Mouse (Mus musculus): ENCODE results near the gene Cd79b. TPM values are rescaled to one million over a fixed set of nuclear protein-coding genes. Genes with fewer than 3 reads are reported as not detected.
"Not testable (repeated sequence)": the region's sequence is repeated elsewhere in the genome, so short reads cannot be mapped to it uniquely, and the experiment has no call there.

Cd79b gene
- under 1 TPM in 2 of 4 experiments, not detected in 2; 0.26 to 0.93 TPM for total RNA-seq (2022)

DNA sequence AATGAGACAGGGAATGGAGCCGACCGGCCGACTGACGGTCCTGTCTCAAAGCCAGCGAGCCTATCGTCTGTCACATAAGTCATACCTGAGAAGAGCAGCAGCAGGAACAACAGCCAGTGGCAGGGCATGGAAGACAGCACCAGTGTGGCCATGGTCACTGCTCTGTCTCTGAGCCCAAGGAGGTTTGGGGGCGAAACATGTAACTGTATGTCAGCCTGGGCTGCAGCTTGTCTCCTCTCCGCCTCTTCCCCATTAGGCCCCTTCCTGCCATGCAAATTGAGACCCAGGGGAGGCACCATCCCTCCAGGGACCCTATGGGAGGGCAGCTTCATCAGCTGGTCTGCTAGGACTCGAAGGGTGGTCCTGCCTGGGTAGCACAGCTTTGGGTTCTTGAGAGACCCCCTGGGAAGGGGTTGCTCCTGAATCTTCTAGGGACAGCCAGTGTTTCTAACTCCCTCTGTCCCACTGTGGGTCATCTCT lies at the start of gene Cd79b:
Gene Cd79b, minus strand, starts transcription at position 430 of the 480 bp plus-strand sequence.
- DNase-seq (ENCODE audit: low spot score in 2 of 2) = no peak

DNA sequence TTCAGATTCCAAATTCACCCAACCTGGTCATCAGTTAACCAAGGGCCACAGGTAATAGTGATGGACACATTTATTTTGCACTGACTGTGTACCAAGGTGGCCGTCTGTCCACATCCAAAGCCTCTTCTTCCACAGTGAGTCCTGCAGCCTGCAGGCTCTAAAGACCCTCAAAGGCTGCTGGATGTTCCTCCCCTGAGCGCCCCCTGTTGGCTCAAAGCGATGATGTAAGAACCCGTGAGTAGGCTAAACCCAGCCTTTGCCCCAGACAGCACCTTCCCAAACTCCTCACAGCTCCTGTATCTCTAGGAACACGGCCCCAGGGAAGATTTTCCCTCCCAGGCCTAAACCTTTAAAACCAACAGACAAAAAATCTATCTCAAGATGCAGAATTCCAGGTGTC lies 44.8 kb upstream of the Cd79b start:
- DNase-seq (ENCODE audit: low spot score in 2 of 2) = no peak

DNA sequence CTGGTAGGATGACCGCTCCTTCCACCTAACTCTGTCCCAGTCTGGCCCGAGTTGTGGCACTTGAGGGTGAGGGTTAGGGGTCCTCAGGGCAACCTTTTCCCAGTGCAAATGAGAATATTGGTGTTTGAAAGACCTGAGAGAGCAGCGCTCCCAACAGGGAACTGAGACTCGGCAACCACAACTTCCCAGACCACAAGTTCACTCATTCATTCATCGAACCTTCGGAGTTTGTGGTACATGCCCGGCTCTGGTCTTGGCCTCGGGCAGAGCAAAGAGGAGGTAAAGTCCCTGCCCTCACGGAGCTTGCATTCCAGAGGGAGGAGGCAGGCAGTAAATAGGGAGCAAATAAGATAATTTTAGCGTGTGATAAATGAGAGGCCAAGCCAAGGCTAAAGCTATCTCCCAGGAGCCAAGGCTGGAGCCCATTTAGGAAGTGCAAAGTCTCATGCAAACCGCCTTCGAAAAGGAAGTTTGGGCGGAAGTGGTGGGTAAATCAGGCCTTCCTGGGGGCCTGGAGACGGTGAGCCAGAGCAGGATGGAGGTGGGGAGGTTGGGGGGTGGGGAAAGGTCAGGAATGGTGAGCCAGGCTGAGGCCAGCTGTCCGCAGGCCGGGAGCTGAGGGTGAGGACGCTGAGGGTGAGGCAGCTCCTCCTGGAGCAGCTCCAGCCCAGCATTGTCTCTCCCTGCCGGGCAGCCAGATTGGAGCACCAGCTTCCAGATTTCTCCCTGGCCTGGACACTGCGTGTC lies 41.0 kb upstream of the Cd79b start:
- DNase-seq (ENCODE audit: low spot score in 2 of 2) = no peak

DNA sequence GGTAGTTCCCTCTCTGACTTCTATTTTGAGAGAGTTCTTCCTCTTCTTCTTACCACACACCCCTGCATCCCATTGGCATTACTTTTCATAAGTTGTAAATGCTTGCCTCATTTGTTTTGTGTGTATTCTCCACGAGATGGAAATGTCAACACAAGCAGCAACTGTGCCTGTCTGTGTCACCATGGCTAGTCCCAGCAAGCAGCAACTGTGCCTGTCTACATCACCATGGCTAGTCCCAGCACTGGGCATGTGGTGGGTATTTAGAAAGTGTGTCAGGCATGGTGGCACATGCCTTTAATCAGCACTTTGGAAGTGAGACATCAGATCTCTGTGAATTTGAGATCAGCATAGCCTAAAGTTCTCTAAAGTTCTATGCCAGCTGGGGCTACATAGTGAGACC lies 39.6 kb upstream of the Cd79b start:
- DNase-seq (ENCODE audit: low spot score in 2 of 2) = no peak

DNA sequence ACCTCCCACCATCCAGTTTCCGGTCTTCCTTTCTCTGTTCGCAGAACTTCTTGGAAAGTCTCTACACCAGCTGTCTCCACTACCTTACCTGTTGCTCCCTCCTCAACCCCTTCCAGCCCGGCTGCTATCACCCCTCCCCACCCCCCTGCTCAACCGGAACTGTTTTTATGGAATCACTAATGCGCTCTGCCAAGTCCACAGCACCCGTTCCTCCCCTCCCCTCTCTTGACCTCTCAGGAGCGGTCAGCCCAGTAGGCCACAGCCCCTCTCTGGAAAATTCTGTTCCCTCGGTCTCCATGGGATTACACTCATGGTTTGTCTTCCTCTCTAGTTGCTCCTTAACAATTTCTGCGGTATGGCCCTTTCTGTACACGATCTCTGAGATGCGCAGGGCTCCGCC lies 38.6 kb upstream of the Cd79b start, which contains the start of gene Scn4a:
Gene Scn4a, minus strand, starts transcription at position 101 of the 400 bp plus-strand sequence.
- no peak for DNase-seq (ENCODE audit: low spot score in 2 of 2)

DNA sequence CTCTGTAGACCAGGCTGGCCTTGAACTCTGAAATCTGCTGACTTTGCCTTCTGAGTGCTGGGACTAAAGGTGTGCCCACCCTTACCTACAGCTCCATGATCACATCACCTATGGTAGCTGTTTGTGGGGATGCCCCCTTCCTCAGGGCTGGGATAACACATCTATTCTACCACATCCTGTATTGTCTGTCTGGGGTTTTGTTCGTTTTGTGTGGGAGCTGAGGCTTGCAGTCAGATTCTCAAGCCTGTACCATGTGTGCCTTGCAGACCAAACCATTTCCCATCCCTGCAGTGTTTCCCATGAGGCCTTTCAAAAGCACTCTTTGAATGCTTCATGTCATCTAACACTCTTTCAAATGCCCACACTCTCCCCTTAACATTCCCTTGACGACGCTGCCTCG lies 37.4 kb upstream of the Cd79b start:
- DNase-seq (ENCODE audit: low spot score in 2 of 2) = no peak

DNA sequence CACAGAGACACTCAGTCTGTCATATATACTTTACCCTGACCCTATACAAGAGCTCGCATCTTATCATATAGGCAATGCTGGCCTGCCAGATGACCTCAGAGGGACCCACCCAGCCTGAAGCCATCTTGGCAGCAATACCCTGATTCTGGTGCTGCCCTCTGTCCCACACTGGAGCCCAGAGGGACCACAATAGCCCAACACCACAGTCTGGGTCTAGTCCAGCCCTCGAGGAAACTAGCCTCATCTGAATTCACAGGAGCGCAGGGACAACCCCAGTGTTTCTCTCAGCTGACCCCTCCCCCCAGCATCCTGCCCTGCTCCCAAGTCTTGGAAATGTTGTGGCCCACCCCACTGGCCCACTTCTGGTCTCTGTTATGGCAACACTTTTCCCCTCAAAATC lies 36.7 kb upstream of the Cd79b start:
- no peak for DNase-seq (ENCODE audit: low spot score in 2 of 2)

DNA sequence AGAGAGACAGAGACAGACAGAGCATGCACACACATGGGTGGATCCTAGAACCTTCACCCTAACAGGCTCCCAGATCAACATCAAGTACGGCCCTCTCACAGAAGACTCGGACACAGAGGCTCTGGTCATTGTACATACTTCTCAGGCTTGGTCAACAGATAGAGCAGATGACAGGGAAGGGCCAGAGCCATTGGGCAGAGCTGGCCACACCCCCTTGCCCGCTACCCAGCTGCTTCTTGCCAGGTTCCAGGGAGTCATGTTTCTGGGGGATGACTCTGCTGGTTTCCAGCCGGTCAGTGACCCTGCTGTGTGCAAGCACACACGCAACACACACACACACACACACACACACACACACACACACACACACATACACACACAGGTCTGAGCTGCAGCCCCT lies 36.3 kb upstream of the Cd79b start:
- no peak for DNase-seq (ENCODE audit: low spot score in 2 of 2)

DNA sequence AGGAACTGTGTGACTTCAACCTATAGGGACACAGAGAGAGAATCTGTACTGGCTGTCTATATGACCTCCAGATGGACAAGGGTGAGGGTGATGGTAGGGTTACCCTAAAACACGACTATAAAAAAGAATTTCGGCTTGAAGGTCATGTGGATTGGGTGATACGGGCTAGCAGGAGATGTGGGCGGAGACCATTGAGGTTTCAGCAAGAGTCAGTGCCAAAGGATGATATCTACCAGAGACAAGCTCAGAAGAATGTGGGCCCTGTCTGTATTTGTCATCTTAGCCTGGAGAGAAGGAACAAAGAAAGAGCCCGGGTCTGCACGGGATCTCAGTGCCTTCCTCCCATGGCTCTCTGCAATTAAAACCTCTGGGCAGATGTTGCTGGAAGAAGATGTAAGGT lies 35.2 kb upstream of the Cd79b start:
- DNase-seq (ENCODE audit: low spot score in 2 of 2) = no peak

DNA sequence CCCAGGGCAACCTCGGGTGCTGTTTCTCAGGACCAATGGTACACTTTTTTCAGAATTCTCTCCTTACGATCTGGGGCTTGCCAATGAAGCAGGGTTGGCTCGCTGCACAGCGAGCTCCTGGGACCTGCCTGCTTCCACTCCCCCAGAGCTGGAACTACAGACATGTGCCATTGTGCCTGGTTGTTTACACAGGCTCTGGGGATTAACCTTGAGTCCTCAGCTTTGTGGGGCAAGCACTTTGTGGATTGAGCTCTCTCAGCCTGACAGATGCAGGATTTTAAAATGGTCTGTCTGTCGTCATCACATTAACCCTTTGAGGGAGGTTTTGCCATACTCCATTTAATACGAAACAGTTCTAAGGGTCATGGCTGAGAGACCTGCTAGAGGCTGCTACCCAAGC lies 30.3 kb upstream of the Cd79b start:
- DNase-seq (ENCODE audit: low spot score in 2 of 2) = no peak

DNA sequence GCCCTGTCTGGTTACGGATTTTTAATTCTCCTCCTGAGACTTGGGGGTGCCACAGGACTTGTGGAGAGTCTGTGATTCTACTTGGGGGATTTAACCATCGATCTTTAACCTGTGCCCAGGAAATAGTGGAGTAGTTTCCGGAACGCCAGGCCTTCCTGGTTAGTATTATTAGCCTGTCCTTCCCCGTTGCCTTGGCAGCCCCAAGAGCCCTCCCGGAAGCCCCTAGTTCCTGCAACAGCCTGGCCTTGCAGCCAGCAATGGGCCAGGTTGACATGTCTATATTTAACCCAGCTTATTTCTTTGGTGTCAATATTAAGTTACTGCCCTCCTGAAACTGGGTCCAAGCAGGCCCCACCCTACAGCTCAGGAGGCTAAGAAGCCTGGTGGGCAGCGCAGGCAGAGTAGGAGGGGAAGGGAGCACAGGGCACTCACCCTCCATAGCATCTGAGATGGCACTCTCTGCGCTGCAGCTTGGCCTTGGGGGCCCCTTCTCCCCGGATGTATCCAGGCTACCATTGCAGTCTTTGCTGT lies 26.5 kb upstream of the Cd79b start:
- DNase-seq (ENCODE audit: low spot score in 2 of 2) = no peak

DNA sequence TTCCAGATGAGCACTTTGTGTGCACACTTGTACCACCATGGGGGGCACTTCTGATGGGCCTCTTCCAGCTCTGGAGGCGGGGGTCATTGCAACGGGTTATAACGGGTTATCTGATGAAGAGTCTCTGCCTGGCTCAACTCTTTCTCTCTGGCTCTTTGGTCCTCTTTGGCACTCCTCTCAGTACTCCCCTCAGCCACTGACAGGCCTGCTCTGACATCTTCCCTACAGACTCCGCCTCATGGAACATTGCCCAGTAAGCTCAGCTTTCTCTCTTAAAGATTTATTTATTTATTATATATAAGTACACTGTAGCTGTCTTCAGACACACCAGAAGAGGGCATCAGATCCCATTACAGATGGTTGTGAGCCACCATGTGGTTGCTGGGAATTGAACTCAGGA lies 24.8 kb upstream of the Cd79b start:
- DNase-seq (ENCODE audit: low spot score in 2 of 2) = not testable (repeated sequence)

DNA sequence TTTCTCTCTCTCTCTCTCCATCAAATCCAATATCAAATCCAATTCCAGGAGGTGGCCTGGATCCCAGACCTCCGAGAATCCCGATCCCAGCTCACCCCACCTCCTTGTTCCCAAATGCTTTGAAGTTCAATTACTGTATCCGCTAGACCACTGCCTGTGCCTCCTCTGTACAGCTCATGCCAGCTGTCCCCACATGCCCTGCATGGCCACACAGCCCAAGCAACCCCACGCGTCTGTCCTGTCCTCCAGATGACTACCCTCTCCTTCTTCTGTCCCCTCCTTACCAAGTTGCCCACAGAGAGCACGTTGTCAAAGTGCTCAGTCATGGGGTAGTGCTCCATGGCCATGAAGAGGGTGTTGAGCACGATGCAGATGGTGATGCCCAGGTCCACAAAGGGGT lies 24.3 kb upstream of the Cd79b start:
- DNase-seq (ENCODE audit: low spot score in 2 of 2) = no peak

DNA sequence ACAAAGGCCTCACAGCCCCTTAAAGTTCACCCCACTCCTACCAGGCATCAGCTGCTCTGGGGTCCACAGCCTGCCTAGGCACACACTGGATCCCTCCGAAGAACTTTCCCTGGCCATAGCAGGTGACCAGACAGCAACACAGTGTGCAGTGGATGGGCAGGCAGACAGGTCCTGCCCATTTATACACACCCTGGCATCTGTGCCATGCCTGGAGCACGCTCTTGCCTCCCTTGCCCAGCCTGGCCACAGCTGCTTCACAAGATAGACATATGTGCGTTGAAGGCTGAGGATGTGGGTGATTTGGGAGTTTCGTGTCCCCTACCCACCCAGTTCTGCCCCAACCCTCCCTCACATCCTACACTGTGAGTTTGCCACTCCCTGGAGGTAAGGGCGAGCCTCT lies 23.5 kb upstream of the Cd79b start:
- DNase-seq (ENCODE audit: low spot score in 2 of 2) = no peak

DNA sequence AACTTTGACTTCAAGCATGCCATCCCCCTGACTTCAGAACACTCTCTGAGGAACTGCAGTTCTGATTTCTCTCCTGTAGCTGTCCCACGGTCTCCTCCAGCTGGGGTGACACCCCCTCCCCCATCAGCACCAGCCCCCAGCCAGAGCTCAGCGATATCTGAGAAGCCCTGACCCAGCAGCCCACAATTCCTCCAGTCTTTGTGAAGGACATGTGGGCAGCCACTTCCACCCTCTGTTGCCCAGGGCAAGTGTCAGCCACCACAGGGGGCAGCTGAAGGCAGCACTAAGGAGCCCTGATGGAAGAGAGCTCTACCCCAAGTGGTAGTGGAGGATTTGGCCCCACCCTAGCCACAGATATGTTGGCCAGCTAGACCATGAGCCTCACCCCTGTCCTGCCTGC lies 19.5 kb upstream of the Cd79b start:
- DNase-seq (ENCODE audit: low spot score in 2 of 2) = no peak

DNA sequence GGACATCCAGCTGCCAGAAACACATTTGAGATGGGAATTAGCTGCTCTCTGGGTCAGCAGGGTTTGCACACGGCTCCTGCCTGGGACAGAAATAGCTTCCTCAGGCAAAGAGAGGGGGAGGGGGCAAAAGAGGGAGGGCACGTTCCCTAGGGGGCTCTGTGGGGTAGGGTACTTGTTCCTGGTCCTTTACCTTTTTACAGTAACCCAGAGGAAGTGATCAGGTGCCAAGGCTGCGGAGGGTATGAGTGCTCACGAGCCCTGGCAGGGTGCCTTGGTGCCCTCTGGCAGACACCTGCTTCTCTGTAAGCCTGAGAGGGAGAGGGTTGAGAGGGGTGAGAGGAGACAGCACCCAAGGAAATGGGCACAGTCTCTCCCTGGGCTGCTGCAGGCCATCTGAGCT lies 17.9 kb upstream of the Cd79b start:
- DNase-seq (ENCODE audit: low spot score in 2 of 2) = no peak

DNA sequence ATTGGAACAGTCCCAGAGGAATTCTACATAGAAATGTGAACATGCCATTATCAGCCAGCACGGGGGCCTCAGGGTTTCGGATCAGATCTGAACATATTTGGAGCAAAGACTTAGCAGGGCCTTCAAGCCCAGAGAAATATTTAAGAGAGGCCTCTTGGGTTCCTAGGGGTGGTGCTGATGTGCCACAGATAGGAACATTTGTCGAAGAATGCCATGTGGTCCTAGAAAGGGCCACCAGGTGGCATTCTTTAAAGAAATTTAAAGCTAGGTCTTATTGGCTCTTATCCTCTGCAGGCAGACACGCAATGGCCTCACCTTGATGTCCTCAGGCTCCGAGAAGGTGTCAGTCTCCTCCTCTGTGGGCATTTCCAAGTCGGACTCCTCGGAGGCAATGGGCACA lies 15.1 kb upstream of the Cd79b start:
- DNase-seq (ENCODE audit: low spot score in 2 of 2) = no peak

DNA sequence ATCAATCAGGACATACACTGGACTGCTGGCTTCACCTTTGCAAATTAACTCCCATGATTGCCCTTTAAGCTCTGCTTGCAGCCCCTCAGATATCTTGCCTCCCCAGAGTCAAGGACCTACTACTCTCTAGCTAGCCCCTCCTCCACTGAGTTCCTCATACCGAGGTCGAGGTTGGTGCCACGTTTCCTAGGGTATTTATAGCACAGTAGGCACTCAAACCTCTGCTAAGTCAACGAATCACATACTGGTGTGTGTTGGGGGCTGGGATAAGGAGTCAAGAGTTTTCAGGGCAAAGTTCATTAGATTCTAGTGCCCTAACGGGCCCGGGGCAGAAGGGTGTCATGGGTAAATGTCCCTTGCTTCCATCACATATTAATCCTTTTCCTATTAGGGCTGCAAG lies 14.6 kb upstream of the Cd79b start:
- no peak for DNase-seq (ENCODE audit: low spot score in 2 of 2)

DNA sequence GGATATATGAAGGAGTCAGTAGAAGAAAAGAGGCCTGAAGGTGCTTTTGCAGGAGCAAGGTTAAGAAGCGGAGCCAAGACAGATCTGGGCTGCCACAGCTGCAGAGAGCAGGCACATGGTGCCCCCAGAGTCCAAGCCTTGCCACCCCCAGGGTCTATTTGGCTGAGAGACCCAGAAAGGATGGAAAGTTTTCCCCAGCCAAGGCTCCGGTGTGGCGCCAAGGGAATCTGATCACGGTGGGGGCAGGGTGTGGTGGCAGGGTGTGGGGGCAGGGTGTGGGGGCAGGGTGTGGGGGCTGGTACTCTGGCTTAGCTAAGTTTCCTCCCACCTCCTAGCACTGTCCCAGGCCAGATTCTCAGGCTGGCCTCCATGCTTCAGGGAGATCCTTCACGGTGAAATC lies 14.0 kb upstream of the Cd79b start:
- no peak for DNase-seq (ENCODE audit: low spot score in 2 of 2)

DNA sequence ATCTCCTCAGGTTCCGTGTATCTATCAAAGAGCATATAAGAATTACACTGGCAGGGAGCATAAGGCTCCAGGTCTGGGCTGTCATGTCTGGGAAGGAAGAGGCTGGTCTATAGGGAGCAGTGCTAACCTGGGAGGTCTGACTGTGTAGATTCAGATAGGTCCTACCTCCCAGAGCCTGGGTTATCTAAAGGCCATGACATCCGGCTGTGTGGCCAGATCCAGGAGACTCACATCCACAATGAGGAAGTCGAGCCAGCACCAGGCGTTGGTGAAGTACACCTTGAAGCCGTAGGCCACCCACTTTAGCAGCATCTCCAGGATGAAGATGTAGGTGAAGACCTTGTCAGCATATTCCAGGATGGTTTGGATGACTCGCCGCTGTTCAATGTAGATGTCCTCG lies 11.9 kb upstream of the Cd79b start:
- no peak for DNase-seq (ENCODE audit: low spot score in 2 of 2)

DNA sequence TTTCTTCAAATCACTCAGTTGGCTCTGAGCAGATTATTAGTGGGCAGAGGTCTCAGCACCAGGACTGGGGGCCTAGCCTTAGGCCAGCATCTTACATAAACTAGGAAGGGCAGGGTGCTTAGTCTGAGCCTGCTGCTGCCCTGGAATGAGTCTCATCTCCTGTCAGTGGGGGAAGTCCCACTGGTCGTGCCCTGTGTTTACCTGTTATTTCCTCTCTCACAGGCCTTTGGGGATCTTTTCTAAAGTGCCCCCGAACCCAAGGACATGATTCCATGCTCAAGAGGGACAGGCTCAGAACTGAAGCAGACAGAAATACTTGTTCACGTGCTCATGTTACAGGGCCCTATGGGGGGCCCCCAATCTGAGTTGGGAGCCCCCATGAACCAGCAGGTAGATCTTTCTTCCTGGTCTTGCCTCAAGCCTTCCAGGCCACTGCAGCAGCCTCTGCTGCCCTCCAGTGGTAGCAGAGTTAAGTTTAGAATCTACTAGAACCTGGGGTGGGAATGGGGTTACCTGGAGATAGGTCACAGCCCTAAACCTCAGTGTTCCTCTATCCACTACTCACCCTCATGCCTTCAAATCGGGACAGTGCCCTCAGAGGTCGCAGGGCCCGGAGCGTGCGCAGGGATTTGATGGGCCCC lies 11.1 kb upstream of the Cd79b start:
- DNase-seq (ENCODE audit: low spot score in 2 of 2) = peak in 1 of 2 experiments; percentile 12

DNA sequence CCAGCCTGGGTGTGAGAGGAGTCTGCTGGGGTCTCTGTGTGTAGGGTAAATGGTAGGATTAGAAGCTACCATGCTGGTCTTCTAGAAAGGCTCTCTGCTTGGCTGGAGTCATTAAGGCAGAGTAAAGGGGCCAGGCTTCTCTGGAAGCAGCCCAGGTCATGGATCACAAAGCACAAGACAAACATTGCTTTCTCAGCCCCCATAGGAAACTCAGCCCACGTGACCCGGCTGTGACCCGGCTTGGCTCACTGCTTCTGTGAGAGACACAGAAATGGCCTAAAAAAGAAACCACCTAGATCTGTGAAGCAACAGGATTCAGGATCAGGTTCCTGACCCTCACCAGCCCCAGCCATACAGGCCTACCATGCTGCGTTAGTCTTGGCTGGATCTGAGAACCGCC lies 10.3 kb upstream of the Cd79b start:
- no peak for DNase-seq (ENCODE audit: low spot score in 2 of 2)

Measured in left cerebral cortex, adult 8-10 months (tissue).